Mouse (Mus musculus) heart, postnatal 14 days (tissue): ENCODE results near the gene Rab3b. TPM values are rescaled to one million over a fixed set of nuclear protein-coding genes. Genes with fewer than 3 reads are reported as not detected.

Experiments used
- DNase-seq, 2 experiments: peaks; one replicate each; pipeline ENCODE4 v3.0.0; 2021 to 2022
- intact Hi-C: fragments of 180-260 bp; cut with DNase I; formaldehyde crosslinking; loops from one replicate; pipeline ENCODE4 v1.15.1; 2025
- long read RNA-seq, 2 experiments: library from polyadenylated mRNA; stranded (forward); transcript quantifications; one replicate each; pipeline ENCODE4 v2.0.0; 2021
- total RNA-seq, 2 experiments: library from RNA; stranded (reverse); gene quantifications; 2 replicates each; pipeline ENCODE4 v1.2.3; 2021

Gene Rab3b
- total RNA-seq, result under 1 TPM; 0.22 to 0.36 TPM
- long read RNA-seq, experiment 1, result 0 reads
- long read RNA-seq, experiment 2, result 0 reads

GRCm38 (mm10) chr4:108878963-108879822 is at the start of gene Rab3b:
Gene Rab3b, plus strand, starts transcription at chr4:108879063.
- peak; percentile 47 to 50 for DNase-seq
- intact Hi-C loops, result no loop called here

GRCm38 (mm10) chr4:108830698-108831097 is 48.2 kb upstream of the Rab3b start:
- intact Hi-C loops, result loop anchor here (5.0 kb wide), 1 partner anchor 48 kb away; the partner anchor contains the start of gene Zfyve9
- no peak for DNase-seq

GRCm38 (mm10) chr4:108832916-108833827 is 45.7 kb upstream of the Rab3b start, which contains the start of gene Btf3l4:
Gene Btf3l4, minus strand, starts transcription at chr4:108833614.
- intact Hi-C loops, result loop anchor here (5.0 kb wide), 1 partner anchor 51 kb away; the partner anchor contains the start of gene Zfyve9
- DNase-seq, result peak; percentile 91

GRCm38 (mm10) chr4:108833828-108834114 is 45.1 kb upstream of the Rab3b start:
- intact Hi-C loops, result loop anchor here (5.0 kb wide), 1 partner anchor 51 kb away; the partner anchor contains the start of gene Zfyve9
- DNase-seq, result no peak

GRCm38 (mm10) chr4:108834115-108834970 is 44.5 kb upstream of the Rab3b start, which contains the start of gene Txndc12:
Gene Txndc12, plus strand, starts transcription at chr4:108834601.
- peak; percentile 82 to 83 for DNase-seq
- intact Hi-C loops, result loop anchor here (5.0 kb wide), 1 partner anchor 52 kb away; the partner anchor contains the start of gene Zfyve9

GRCm38 (mm10) chr4:108834971-108835311 is 43.9 kb upstream of the Rab3b start:
- peak; percentile 12 to 17 for DNase-seq
- intact Hi-C loops, result loop anchor here (1.0 to 5.0 kb wide), 2 partner anchors 12 to 53 kb away; partner anchors contain the start of genes Kti12 and Zfyve9

GRCm38 (mm10) chr4:108835496-108835895 is 43.4 kb upstream of the Rab3b start:
- intact Hi-C loops, result loop anchor here (1.0 kb wide), 1 partner anchor 12 kb away; the partner anchor contains the start of gene Kti12
- DNase-seq, result no peak

- intact Hi-C loops, result no loop called here
- DNase-seq, result peak in 1 of 2 experiments; percentile 6
These were observed 40.8 kb upstream of the Rab3b start for GRCm38 (mm10) chr4:108838031-108838430.

- intact Hi-C loops, result no loop called here
- DNase-seq, result no peak
These were observed 36.8 kb upstream of the Rab3b start for GRCm38 (mm10) chr4:108841920-108842578.

GRCm38 (mm10) chr4:108843336-108843735 is 35.5 kb upstream of the Rab3b start:
- DNase-seq, result no peak
- intact Hi-C loops, result no loop called here

- intact Hi-C loops, result no loop called here
These were observed 32.9 kb upstream of the Rab3b start for GRCm38 (mm10) chr4:108845824-108846569.

GRCm38 (mm10) chr4:108847715-108848504 is 31.0 kb upstream of the Rab3b start, which contains the start of gene Kti12:
Gene Kti12, plus strand, starts transcription at chr4:108847785.
- DNase-seq, result peak; percentile 78 to 84
- intact Hi-C loops, result loop anchor here (1.0 kb wide), 1 partner anchor 13 kb away; no protein-coding TSS in a partner anchor

More at GRCm38 (mm10) chr4:108845824-108846569, 32.9 kb upstream of the Rab3b start:
- no peak for DNase-seq

- intact Hi-C loops, result no loop called here
- no peak for DNase-seq
These were observed 30.4 kb upstream of the Rab3b start, which contains the start of gene A730015C16Rik for GRCm38 (mm10) chr4:108848505-108848848. Gene A730015C16Rik, minus strand, starts transcription at chr4:108848619.

GRCm38 (mm10) chr4:108866806-108867205 is 12.1 kb upstream of the Rab3b start:
- intact Hi-C loops, result no loop called here

GRCm38 (mm10) chr4:108869730-108870374 is 9.0 kb upstream of the Rab3b start:
- peak; percentile 78 to 91 for DNase-seq
- intact Hi-C loops, result loop anchor here (1.0 to 5.0 kb wide), 3 partner anchors 106 to 295 kb away; no protein-coding TSS in a partner anchor

More at GRCm38 (mm10) chr4:108866806-108867205, 12.1 kb upstream of the Rab3b start:
- no peak for DNase-seq

- no peak for DNase-seq
- intact Hi-C loops, result loop anchor here (5.0 kb wide), 1 partner anchor 164 kb away; no protein-coding TSS in a partner anchor
These were observed 5.1 kb upstream of the Rab3b start for GRCm38 (mm10) chr4:108873746-108874145.

- intact Hi-C loops, result no loop called here
- DNase-seq, result no peak
These were observed 962 bp upstream of the Rab3b start for GRCm38 (mm10) chr4:108877901-108878300.
